Mouse (Mus musculus): ENCODE measurements around the gene Slc22a19.
A peak's percentile ranks its signal among the peaks of the same experiment; 100 is the strongest.
"Not testable (repeated sequence)": the region's sequence is repeated elsewhere in the genome, so short reads cannot be mapped to it uniquely, and the experiment has no call there.

Gene Slc22a19

GRCm38 (mm10) chr19:7711148-7711547, at the start of gene Slc22a19:
Gene Slc22a19 (minus strand): TSS chr19:7711310.
- no peak for DNase-seq

GRCm38 (mm10) chr19:7753371-7753770, 42.3 kb upstream of the Slc22a19 start:
- not testable (repeated sequence) for DNase-seq

- DNase-seq: peak; percentile 2 to 10
These were observed 18.4 kb upstream of the Slc22a19 start for GRCm38 (mm10) chr19:7729543-7729942.

- DNase-seq: not testable (repeated sequence)
These were observed 18.0 kb downstream of the Slc22a19 start for GRCm38 (mm10) chr19:7693104-7693503.

GRCm38 (mm10) chr19:7691259-7691658, 19.9 kb downstream of the Slc22a19 start:
- no peak for DNase-seq

- DNase-seq: no peak
These were observed 23.1 kb downstream of the Slc22a19 start for GRCm38 (mm10) chr19:7687988-7688387.

- no peak for DNase-seq
These were observed 39.1 kb downstream of the Slc22a19 start for GRCm38 (mm10) chr19:7672033-7672432.

- DNase-seq: no peak
These were observed 62.0 kb downstream of the Slc22a19 start for GRCm38 (mm10) chr19:7648913-7649666.

GRCm38 (mm10) chr19:7633786-7634185, 77.3 kb downstream of the Slc22a19 start:
- no peak for DNase-seq

- no peak for DNase-seq
These were observed 78.1 kb downstream of the Slc22a19 start for GRCm38 (mm10) chr19:7633021-7633420.

Data from cerebellum, postnatal 14 days (tissue).